Mouse (Mus musculus): ENCODE measurements around the gene Ascc3. TPM values are rescaled to one million over a fixed set of nuclear protein-coding genes. Genes with fewer than 3 reads are reported as not detected.

Ascc3 gene
- polyA plus RNA-seq, 1 experiment: 1.6 TPM

GRCm38 (mm10) chr10:50704202-50704601 is 111.7 kb downstream of the Ascc3 start:
- TF ChIP-seq GATA1 (IDR thresholded peaks at IDR 0.05; ENCODE audit: low read length): no peak

GRCm38 (mm10) chr10:50704898-50705297 is 112.4 kb downstream of the Ascc3 start:
- no peak for TF ChIP-seq GATA1 (IDR thresholded peaks at IDR 0.05; ENCODE audit: low read length)

GRCm38 (mm10) chr10:50711286-50711685 is 118.8 kb downstream of the Ascc3 start:
- no peak for TF ChIP-seq GATA1 (IDR thresholded peaks at IDR 0.05; ENCODE audit: low read length)

- no peak for TF ChIP-seq GATA1 (IDR thresholded peaks at IDR 0.05; ENCODE audit: low read length)
Measured at GRCm38 (mm10) chr10:50711765-50712164, 119.3 kb downstream of the Ascc3 start.

GRCm38 (mm10) chr10:50733459-50733858 is 141.0 kb downstream of the Ascc3 start:
- TF ChIP-seq GATA1 (IDR thresholded peaks at IDR 0.05; ENCODE audit: low read length): no peak

- TF ChIP-seq GATA1 (IDR thresholded peaks at IDR 0.05; ENCODE audit: low read length): no peak
Measured at GRCm38 (mm10) chr10:50762069-50762468, 169.6 kb downstream of the Ascc3 start.

- TF ChIP-seq GATA1 (IDR thresholded peaks at IDR 0.05; ENCODE audit: low read length): no peak
Measured at GRCm38 (mm10) chr10:50762984-50763383, 170.5 kb downstream of the Ascc3 start.

- no peak for TF ChIP-seq GATA1 (IDR thresholded peaks at IDR 0.05; ENCODE audit: low read length)
Measured at GRCm38 (mm10) chr10:50763457-50764310, 171.2 kb downstream of the Ascc3 start.

GRCm38 (mm10) chr10:50772811-50773210 is 180.3 kb downstream of the Ascc3 start:
- no peak for TF ChIP-seq GATA1 (IDR thresholded peaks at IDR 0.05; ENCODE audit: low read length)

- no peak for TF ChIP-seq GATA1 (IDR thresholded peaks at IDR 0.05; ENCODE audit: low read length)
Measured at GRCm38 (mm10) chr10:50773846-50774245, 181.4 kb downstream of the Ascc3 start.

- TF ChIP-seq GATA1 (IDR thresholded peaks at IDR 0.05; ENCODE audit: low read length): no peak
Measured at GRCm38 (mm10) chr10:50792840-50793239, 200.4 kb downstream of the Ascc3 start.

- no peak for TF ChIP-seq GATA1 (IDR thresholded peaks at IDR 0.05; ENCODE audit: low read length)
Measured at GRCm38 (mm10) chr10:50801594-50801993, 209.1 kb downstream of the Ascc3 start.

- TF ChIP-seq GATA1 (IDR thresholded peaks at IDR 0.05; ENCODE audit: low read length): no peak
Measured at GRCm38 (mm10) chr10:50802380-50802779, 209.9 kb downstream of the Ascc3 start.

GRCm38 (mm10) chr10:50806166-50806565 is 213.7 kb downstream of the Ascc3 start:
- no peak for TF ChIP-seq GATA1 (IDR thresholded peaks at IDR 0.05; ENCODE audit: low read length)

- no peak for TF ChIP-seq GATA1 (IDR thresholded peaks at IDR 0.05; ENCODE audit: low read length)
Measured at GRCm38 (mm10) chr10:50822363-50822762, 229.9 kb downstream of the Ascc3 start.

GRCm38 (mm10) chr10:50826829-50827228 is 234.4 kb downstream of the Ascc3 start:
- TF ChIP-seq GATA1 (IDR thresholded peaks at IDR 0.05; ENCODE audit: low read length): no peak

GRCm38 (mm10) chr10:50834533-50834932 is 242.1 kb downstream of the Ascc3 start:
- TF ChIP-seq GATA1 (IDR thresholded peaks at IDR 0.05; ENCODE audit: low read length): no peak
